Mouse (Mus musculus) CD8-positive naive resting alpha-beta T cell, adult 2 months (primary cell): Measurements from ENCODE around the gene Eif3i.
A peak's percentile ranks its signal among the peaks of the same experiment; 100 is the strongest.

Experiments
- DNase-seq, 2 experiments: peaks; one replicate each; pipeline ENCODE4 v3.0.0; 2022; ENCODE audit warnings: low read depth in 2 of 2, low spot score in 2 of 2

Gene Eif3i

GRCm38 (mm10) chr4:129600233-129601158, at the start of gene Eif3i, which contains the start of gene Tmem234:
TSS of gene Eif3i (minus strand) at chr4:129600648.
TSS of gene Tmem234 (plus strand) at chr4:129600668.
- peak; percentile 78 to 82 for DNase-seq

DNA sequence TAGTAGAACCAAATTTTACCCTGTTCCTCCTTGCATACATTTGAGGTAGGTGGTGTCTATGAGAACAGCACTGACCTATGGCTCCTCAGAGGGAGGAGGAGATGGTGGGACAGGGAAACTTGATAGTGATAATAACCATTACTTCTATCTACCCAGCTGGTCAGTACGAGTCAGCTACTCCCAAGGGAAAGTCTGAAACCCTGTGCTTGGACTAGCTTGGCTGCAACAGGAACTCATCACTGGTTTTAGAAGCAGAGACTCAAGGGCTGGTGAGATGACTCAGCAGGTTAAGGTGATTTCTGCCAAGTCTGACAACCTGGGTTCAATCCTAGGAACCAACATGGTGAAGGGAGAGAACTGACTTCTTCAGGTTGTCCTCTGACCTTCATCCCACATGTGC, 48.2 kb upstream of the Eif3i start:
- DNase-seq = no peak

- DNase-seq = no peak
These were observed 44.8 kb upstream of the Eif3i start for GRCm38 (mm10) chr4:129645204-129645603.

DNA sequence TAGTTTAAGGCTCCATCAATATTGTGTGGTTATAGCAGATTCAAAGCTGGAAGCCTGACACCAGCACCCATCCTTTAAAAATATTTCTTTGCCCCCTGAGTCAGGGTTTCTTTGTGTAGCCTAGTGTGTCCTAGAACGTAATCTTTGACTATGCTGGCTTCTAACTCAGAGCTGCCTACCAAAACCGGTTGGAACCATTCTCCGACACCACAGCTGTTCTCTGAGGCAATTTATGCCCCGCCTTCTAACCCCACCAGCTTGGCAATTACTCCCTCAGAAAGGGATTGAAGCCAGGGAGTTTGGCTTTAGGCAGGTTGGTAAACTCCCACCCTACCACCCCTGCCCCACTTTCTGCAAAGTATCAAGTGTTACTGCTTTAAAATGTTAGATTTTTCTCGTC, 41.3 kb upstream of the Eif3i start:
- no peak for DNase-seq

- DNase-seq = peak; percentile 88 to 93
These were observed 40.4 kb upstream of the Eif3i start, which contains the start of gene Txlna for GRCm38 (mm10) chr4:129640638-129641467. TSS of gene Txlna (minus strand) at chr4:129641065.

DNA sequence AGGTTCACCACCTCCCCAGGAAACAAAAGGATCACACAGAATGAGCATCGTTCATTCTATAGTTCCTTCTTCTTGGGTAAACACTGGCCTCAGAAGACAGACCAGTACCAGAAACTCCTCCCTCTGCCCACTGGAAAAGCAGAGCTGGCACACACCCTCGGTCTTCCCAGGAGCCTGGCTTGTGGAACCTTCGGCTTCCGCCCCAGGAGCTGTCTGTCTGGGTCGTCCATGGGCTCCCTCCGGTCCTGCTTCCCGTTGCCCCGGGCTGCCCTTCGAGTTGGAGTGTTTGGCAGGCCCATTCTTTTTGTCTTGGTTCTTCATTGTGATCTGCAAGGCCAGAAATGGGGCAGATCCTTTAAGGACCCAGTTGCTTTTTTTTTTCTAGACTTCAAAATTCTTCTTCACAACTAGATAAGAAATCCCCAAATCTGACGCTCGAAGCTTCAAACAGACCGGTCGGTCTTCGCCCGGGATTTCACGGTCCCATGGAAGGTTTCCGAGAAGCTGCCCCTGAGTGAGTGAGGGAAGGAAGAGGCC, 39.7 kb upstream of the Eif3i start:
- peak in 1 of 2 experiments; percentile 8 for DNase-seq

GRCm38 (mm10) chr4:129639221-129639620, 38.8 kb upstream of the Eif3i start:
- DNase-seq = no peak

DNA sequence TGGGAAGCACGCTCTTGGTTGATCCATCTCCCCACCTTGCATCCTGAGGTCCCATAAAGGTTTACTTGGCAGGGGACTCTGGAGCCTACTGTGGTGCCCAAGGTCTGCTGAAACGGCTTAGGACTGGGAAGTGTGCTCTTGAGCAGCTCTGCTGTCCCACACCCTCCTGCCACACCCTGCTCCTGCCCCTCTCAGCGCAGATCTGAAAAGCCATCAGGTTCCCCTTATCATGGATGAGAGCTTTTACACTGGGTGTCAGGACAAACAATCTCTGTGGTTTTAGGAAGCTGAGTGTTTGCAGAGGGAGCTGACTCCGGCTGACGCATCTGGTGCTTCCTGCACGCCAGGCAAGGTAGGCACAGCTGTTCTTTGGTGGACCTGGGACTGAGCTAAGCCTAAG, 33.4 kb upstream of the Eif3i start:
- DNase-seq = no peak

- no peak for DNase-seq
These were observed 31.4 kb upstream of the Eif3i start for GRCm38 (mm10) chr4:129631867-129632266.

DNA sequence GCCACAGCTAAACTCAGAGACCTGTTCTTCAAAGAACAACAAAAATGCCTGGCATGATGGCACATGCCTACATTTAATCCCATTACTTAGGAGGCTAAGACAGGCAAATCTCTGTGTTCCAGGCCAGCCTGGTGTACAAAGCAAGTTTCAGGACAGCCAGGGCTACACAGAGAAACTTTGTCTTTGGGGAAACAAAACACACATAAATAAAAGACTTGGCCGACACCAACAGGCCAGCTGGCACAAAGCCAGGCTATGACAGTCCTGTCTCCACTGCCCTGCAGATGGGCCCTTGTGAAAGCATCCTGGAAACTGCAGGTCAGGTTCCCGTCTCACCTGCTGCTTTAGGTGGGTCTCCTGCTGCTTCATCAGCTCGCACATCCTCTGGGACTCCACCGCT, 30.5 kb upstream of the Eif3i start:
- DNase-seq = no peak

GRCm38 (mm10) chr4:129626035-129626434, 25.6 kb upstream of the Eif3i start:
- no peak for DNase-seq

GRCm38 (mm10) chr4:129625496-129625895, 25.0 kb upstream of the Eif3i start:
- no peak for DNase-seq

GRCm38 (mm10) chr4:129625029-129625370, 24.6 kb upstream of the Eif3i start:
- DNase-seq = peak; percentile 26 to 27

- DNase-seq = peak; percentile 81 to 84
These were observed 24.0 kb upstream of the Eif3i start for GRCm38 (mm10) chr4:129624281-129625028.

DNA sequence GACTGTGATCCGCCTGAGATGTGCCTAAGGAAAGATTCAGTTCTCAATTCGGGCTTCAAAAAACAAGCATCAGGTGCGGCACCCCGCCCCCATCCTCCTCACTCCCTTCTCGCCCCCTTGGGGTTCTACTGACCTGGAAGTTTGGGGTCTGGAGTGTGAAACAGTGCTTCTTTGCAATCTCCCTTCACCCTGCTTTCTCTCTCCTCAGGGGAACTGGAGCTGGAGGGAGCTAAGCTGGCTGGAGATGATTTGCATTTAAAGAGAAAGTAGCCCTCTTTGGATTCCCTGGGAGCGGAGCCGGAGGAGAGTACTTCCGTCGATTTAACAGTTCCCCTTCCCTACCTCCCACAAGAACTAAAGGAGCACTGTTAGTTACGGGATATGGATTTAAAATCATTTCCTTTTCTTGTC, 23.2 kb upstream of the Eif3i start, which contains the start of gene Ccdc28b:
Gene Ccdc28b (minus strand): TSS at position 267 of the 411 bp plus-strand sequence.
- no peak for DNase-seq

- no peak for DNase-seq
These were observed 22.5 kb upstream of the Eif3i start for GRCm38 (mm10) chr4:129622803-129623535.

DNA sequence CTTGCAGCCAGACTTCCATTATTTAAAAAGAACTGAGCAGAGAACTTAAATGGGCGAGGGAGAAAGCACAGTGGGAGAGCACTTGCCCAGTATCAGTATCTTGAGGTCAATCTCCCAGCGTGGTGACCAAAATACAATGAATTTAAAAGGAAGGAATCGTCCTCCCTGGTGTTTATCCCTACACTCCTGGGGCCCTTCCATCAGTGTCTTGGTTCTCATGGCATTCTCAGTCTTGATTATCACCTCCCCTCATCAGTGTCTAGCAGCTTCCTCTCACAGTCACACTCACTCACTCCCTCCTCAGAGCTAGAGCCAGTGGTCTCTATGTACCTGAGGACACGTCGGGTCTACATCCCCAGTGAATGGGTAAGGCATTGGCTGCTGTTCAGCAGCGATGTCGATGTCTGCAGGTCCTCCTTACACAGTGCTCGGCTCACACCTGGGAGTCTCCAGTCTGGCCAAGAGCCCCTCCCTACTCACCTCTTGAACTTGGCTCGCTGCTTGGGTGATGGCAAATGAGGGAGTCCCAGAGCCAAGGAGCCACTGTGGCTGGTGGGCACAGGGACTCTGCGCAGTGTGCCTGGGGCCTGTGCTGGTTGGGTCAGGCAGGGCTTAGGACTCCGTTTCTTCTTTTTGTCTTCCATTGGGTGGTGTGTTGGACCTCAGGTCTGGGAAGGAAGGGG, 21.8 kb upstream of the Eif3i start:
- DNase-seq = no peak

DNA sequence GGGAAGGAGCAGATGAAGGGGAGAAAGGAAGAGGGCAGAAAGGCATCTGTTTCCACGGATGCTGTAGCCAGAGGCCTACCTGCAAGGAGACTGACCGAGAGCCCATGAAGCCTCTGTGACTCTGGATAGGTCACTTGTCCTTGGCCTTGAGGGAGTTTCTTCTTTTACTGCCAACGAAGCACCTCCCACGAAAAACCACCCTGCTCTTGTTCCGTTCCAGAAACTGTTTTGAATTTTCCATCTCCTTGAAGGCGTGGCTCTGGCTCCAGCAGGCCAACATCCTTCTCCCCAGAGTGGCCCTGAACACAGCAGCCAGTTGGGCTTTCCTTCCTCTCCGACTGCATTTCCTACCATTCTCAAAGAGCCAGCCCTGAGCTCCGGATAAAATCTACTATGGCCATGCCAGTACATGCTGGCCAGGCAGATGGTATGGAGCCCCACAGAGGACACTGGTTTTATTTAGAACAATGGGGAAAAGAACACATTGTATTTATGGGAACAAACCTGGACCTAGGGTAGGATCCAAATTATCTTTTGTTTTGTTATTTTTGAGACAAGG, 20.9 kb upstream of the Eif3i start:
- DNase-seq = no peak
